ENCODE assay signal across 14 mouse cellular contexts in genomic region chr7:75139306-75139705, GRCm38 (mm10).
"Had no signal": no experiment of that assay in that cellular context is flagged by ENCODE, and none has a peak within 500 bp of the region (broad histone marks: within the 10 kb centered on the region; RNA-seq: fewer than 3 reads in every experiment).

No protein-coding gene starts in this region.

- H3K4me1 ChIP-seq: liver, embryonic 12.5 days had no signal

- DNase-seq: kidney, postnatal 36 days; left cerebral cortex, postnatal 4 days; lung, embryonic 14.5 days; lung, postnatal 10 days; lung, postnatal 4 days; midbrain, embryonic 14.5 days; retina, postnatal 1 day; right cerebral cortex, postnatal 4 days; thymus, postnatal 36 days had no signal

- H3K27me3 ChIP-seq: limb, embryonic 15.5 days; stomach, embryonic 15.5 days had no signal

- H3K4me3 ChIP-seq: limb, embryonic 15.5 days; liver, embryonic 12.5 days; midbrain, embryonic 10.5 days; neural tube, embryonic 13.5 days; stomach, embryonic 15.5 days had no signal

- H3K36me3 ChIP-seq: limb, embryonic 15.5 days; liver, embryonic 12.5 days; midbrain, embryonic 10.5 days; neural tube, embryonic 13.5 days; stomach, embryonic 15.5 days had no signal

- H3K4me2 ChIP-seq: limb, embryonic 15.5 days; liver, embryonic 12.5 days; lung, embryonic 14.5 days; neural tube, embryonic 13.5 days; stomach, embryonic 15.5 days had no signal

- H3K27ac ChIP-seq: limb, embryonic 15.5 days; liver, embryonic 12.5 days; midbrain, embryonic 10.5 days; neural tube, embryonic 13.5 days; stomach, embryonic 15.5 days had no signal

- ATAC-seq: liver, embryonic 12.5 days had no signal

- H3K9ac ChIP-seq: limb, embryonic 15.5 days; liver, embryonic 12.5 days; lung, embryonic 14.5 days; neural tube, embryonic 13.5 days; stomach, embryonic 15.5 days had no signal

- H3K9me3 ChIP-seq: limb, embryonic 15.5 days; liver, embryonic 12.5 days; midbrain, embryonic 10.5 days; neural tube, embryonic 13.5 days; stomach, embryonic 15.5 days had no signal
